Mouse (Mus musculus) kidney, adult 2 months (tissue): ENCODE measurements at regions not wholly inside any gene's neighbourhood (a gene's known extent, or its start where the extent isn't known, plus 50 kb on each side); places are given as distances from the start of the nearest gene placed in this dataset.

ENCODE experiments used
- DNase-seq: peaks from one replicate; pipeline ENCODE4 v3.0.0; 2021
- H3K27ac ChIP-seq: fragments of 200-500 bp; 2 replicates; pipeline ENCODE4 v1.5.1; 2012; ENCODE audit warnings: low read depth, low read length, control low read depth, inconsistent platforms; ENCODE audit not compliant: insufficient read depth
- H3K27me3 ChIP-seq: fragments of 200-500 bp; replicated peaks from 2 replicates; pipeline ENCODE4 v1.6.1; 2012; ENCODE audit warnings: mild to moderate bottlenecking, moderate library complexity, low read length, inconsistent platforms; ENCODE audit not compliant: control insufficient read depth, insufficient read depth
- H3K36me3 ChIP-seq: fragments of 200-500 bp; 2 replicates; pipeline ENCODE4 v1.6.1; 2012; ENCODE audit warnings: mild to moderate bottlenecking, moderate library complexity, low read length, inconsistent platforms; ENCODE audit not compliant: control insufficient read depth, insufficient read depth
- H3K4me1 ChIP-seq: fragments of 200-500 bp; 2 replicates; pipeline ENCODE4 v1.6.1; 2011; ENCODE audit warnings: low read length; ENCODE audit not compliant: control insufficient read depth, insufficient read depth
- H3K4me3 ChIP-seq: fragments of 200-500 bp; 2 replicates; pipeline ENCODE4 v1.5.1; 2011; ENCODE audit warnings: mild to moderate bottlenecking, low read depth, low read length, control low read depth; ENCODE audit not compliant: insufficient read depth
- CTCF ChIP-seq: fragments of 200-500 bp; conservative IDR thresholded peaks from 2 replicates; pipeline ENCODE4 v1.5.1; 2011; ENCODE audit warnings: low read depth, mild to moderate bottlenecking, control low read depth, low read length, moderate library complexity, mixed read lengths; ENCODE audit not compliant: insufficient read depth, insufficient read length
- POLR2A ChIP-seq: fragments of 200-500 bp; IDR thresholded peaks from one replicate; pipeline ENCODE4 v1.6.1; 2011; ENCODE audit warnings: low read depth, low read length, control low read depth
- WGBS: fragments of 180-500 bp; shearing (Covaris S2); methylation state at CpG from one replicate; pipeline ENCODE4 v1.1.7; 2018; 5-methylcytosine and 5-hydroxymethylcytosine counted together

- Histone ChIP-seq H3K27ac (no peak overlapping the region), H3K36me3 (no peaks in the 10 kb centered on the region), H3K27me3 (no peaks in the 10 kb centered on the region), H3K4me3 (no peak overlapping the region), H3K4me1 (no peaks in the 10 kb centered on the region)
- no peak for TF ChIP-seq POLR2A
- no peak for TF ChIP-seq CTCF
- WGBS: 77% methylated on average over 1 of the region's 1 CpGs
- DNase-seq: no peak
These were observed 281.0 kb upstream of the Tle1 start for GRCm38 (mm10) chr4:72481748-72482147.

GRCm38 (mm10) chr4:72480535-72480934, 279.8 kb upstream of the Tle1 start:
- Histone ChIP-seq H3K4me3 (no peak overlapping the region), H3K4me1 (no peaks in the 10 kb centered on the region), H3K36me3 (no peaks in the 10 kb centered on the region), H3K27ac (no peak overlapping the region), H3K27me3 (no peaks in the 10 kb centered on the region)
- WGBS: 71% methylated on average over 3 of the region's 3 CpGs
- TF ChIP-seq CTCF (no peak), POLR2A (no peak)
- DNase-seq: no peak

GRCm38 (mm10) chr4:72469236-72469875, 268.6 kb upstream of the Tle1 start:
- 61% methylated on average over 1 of the region's 1 CpGs for WGBS
- Histone ChIP-seq H3K27ac (no peak overlapping the region), H3K4me1 (no peaks in the 10 kb centered on the region), H3K27me3 (no peaks in the 10 kb centered on the region), H3K36me3 (no peaks in the 10 kb centered on the region), H3K4me3 (no peak overlapping the region)
- DNase-seq: no peak
- TF ChIP-seq POLR2A: no peak
- TF ChIP-seq CTCF: no peak

GRCm38 (mm10) chr4:72444177-72444770, 243.6 kb upstream of the Tle1 start:
- H3K36me3 ChIP-seq: no peaks in the 10 kb centered on the region
- H3K4me1 ChIP-seq: no peaks in the 10 kb centered on the region
- no peak for DNase-seq
- no peaks in the 10 kb centered on the region for H3K27me3 ChIP-seq
- H3K27ac ChIP-seq: no peak overlapping the region
- H3K4me3 ChIP-seq: no peak overlapping the region
- TF ChIP-seq POLR2A (no peak), CTCF (no peak)

- TF ChIP-seq CTCF (no peak), POLR2A (no peak)
- DNase-seq: no peak
- Histone ChIP-seq H3K27ac (no peak overlapping the region), H3K4me1 (no peaks in the 10 kb centered on the region), H3K36me3 (no peaks in the 10 kb centered on the region), H3K4me3 (no peak overlapping the region), H3K27me3 (no peaks in the 10 kb centered on the region)
These were observed 236.6 kb upstream of the Tle1 start for GRCm38 (mm10) chr4:72437367-72437766.

GRCm38 (mm10) chr4:72425316-72425715, 224.6 kb upstream of the Tle1 start:
- 86% methylated on average over 1 of the region's 1 CpGs for WGBS
- no peaks in the 10 kb centered on the region for H3K27me3 ChIP-seq
- no peaks in the 10 kb centered on the region for H3K36me3 ChIP-seq
- no peak for DNase-seq
- H3K4me1 ChIP-seq: no peaks in the 10 kb centered on the region
- TF ChIP-seq CTCF (no peak), POLR2A (no peak)
- no peak overlapping the region for H3K4me3 ChIP-seq
- no peak overlapping the region for H3K27ac ChIP-seq

GRCm38 (mm10) chr4:72412100-72412788, 211.5 kb upstream of the Tle1 start:
- no peaks in the 10 kb centered on the region for H3K36me3 ChIP-seq
- no peak overlapping the region for H3K27ac ChIP-seq
- TF ChIP-seq CTCF (no peak), POLR2A (no peak)
- WGBS: 86% methylated on average over 8 of the region's 8 CpGs
- no peaks in the 10 kb centered on the region for H3K27me3 ChIP-seq
- no peaks in the 10 kb centered on the region for H3K4me1 ChIP-seq
- H3K4me3 ChIP-seq: no peak overlapping the region
- DNase-seq: no peak
